Mouse (Mus musculus) MEL (cell line): ENCODE measurements around the gene Cdk5r2. TPM values are rescaled to one million over a fixed set of nuclear protein-coding genes. Genes with fewer than 3 reads are reported as not detected.

Source experiments
- DNase-seq: peaks from one replicate; pipeline ENCODE4 v3.0.0; 2011; ENCODE audit warnings: low read depth, low spot score
- H3K27ac ChIP-seq: 2 replicates; pipeline ENCODE4 v1.5.1; 2012; ENCODE audit warnings: low read depth, mild to moderate bottlenecking, control low read depth, low read length, moderate library complexity; ENCODE audit not compliant: control insufficient read depth
- H3K27me3 ChIP-seq, 2 experiments: fragments of 150-350 bp in 1 of 2; sonication (generic) in 1 of 2; 2 replicates each; pipeline ENCODE4 v1.6.1; 2012; ENCODE audit warnings: low read length in 2 of 2, mild to moderate bottlenecking in 2 of 2, improper control_type of control experiment in 1 of 2, moderate library complexity in 1 of 2; ENCODE audit not compliant: insufficient read depth in 2 of 2, control insufficient read depth in 1 of 2
- H3K36me3 ChIP-seq, 2 experiments: 2 replicates each; pipeline ENCODE4 v1.6.1; 2012 to 2014; ENCODE audit warnings: low read length in 2 of 2, improper control_type of control experiment in 1 of 2, inconsistent platforms in 1 of 2, mild to moderate bottlenecking in 1 of 2; ENCODE audit not compliant: insufficient read depth in 2 of 2, control insufficient read depth in 1 of 2
- H3K4me1 ChIP-seq, 2 experiments: fragments of 150-350 bp in 1 of 2; sonication (generic) in 1 of 2; 2 replicates each; pipeline ENCODE4 v1.6.1; 2012; ENCODE audit warnings: low read length in 2 of 2, improper control_type of control experiment in 1 of 2, mild to moderate bottlenecking in 1 of 2; ENCODE audit not compliant: insufficient read depth in 2 of 2, control insufficient read depth in 1 of 2
- H3K4me3 ChIP-seq, 2 experiments: fragments of 150-350 bp in 1 of 2; sonication (generic) in 1 of 2; 2 replicates each; pipeline ENCODE4 v1.5.1; 2012; ENCODE audit warnings: low read depth in 2 of 2, low read length in 2 of 2, mild to moderate bottlenecking in 2 of 2, moderate library complexity in 2 of 2, control low read depth in 1 of 2, improper control_type of control experiment in 1 of 2; ENCODE audit not compliant: control insufficient read depth in 1 of 2, insufficient read depth in 1 of 2
- H3K79me2 ChIP-seq: 2 replicates; pipeline ENCODE4 v1.6.1; 2012; ENCODE audit warnings: mild to moderate bottlenecking, low read length, moderate library complexity; ENCODE audit not compliant: control insufficient read depth, poor library complexity, insufficient read depth
- H3K9ac ChIP-seq: 2 replicates; pipeline ENCODE4 v1.6.1; 2012; ENCODE audit warnings: low read depth, mild to moderate bottlenecking, control low read depth, low read length, moderate library complexity; ENCODE audit not compliant: control insufficient read depth, poor library complexity, severe bottlenecking
- H3K9me3 ChIP-seq: fragments of 150-350 bp; sonication (generic); replicated peaks from 2 replicates; pipeline ENCODE4 v1.6.1; 2012; ENCODE audit warnings: mild to moderate bottlenecking, low read length, improper control_type of control experiment, moderate library complexity; ENCODE audit not compliant: insufficient read depth
- BHLHE40 ChIP-seq: IDR thresholded peaks from 2 replicates; pipeline ENCODE4 v1.6.1; 2012; ENCODE audit warnings: low read depth, mild to moderate bottlenecking, inconsistent platforms, low read length, improper control_type of control experiment, borderline replicate concordance
- CHD2 ChIP-seq: IDR thresholded peaks from 2 replicates; pipeline ENCODE4 v1.6.1; 2011; ENCODE audit warnings: low read length, improper control_type of control experiment
- CTCF ChIP-seq, 3 experiments: IDR thresholded peaks in 2 of 3; conservative IDR thresholded peaks in 1 of 3; 2 replicates each; pipeline ENCODE4 v1.5.1; 2011 to 2012; ENCODE audit warnings: low read length in 3 of 3, low read depth in 2 of 3, mild to moderate bottlenecking in 2 of 3, improper control_type of control experiment in 1 of 3, inconsistent platforms in 1 of 3, mixed read lengths in 1 of 3, moderate library complexity in 1 of 3; ENCODE audit not compliant: control insufficient read depth in 1 of 3, insufficient read depth in 1 of 3, poor library complexity in 1 of 3, severe bottlenecking in 1 of 3
- ELF1 ChIP-seq: IDR thresholded peaks from 2 replicates; pipeline ENCODE4 v1.6.1; 2014; ENCODE audit warnings: low read depth, mild to moderate bottlenecking, inconsistent platforms, low read length, improper control_type of control experiment, moderate library complexity
- EP300 ChIP-seq, 2 experiments: IDR thresholded peaks; 2 replicates each; pipeline ENCODE4 v1.6.1; 2011; ENCODE audit warnings: improper control_type of control experiment in 2 of 2, low read length in 2 of 2, low read depth in 1 of 2, mild to moderate bottlenecking in 1 of 2
- JUND ChIP-seq: IDR thresholded peaks from 2 replicates; pipeline ENCODE4 v1.6.1; 2011; ENCODE audit warnings: low read depth, mild to moderate bottlenecking, improper control_type of control experiment, low read length
- KAT2A ChIP-seq: conservative IDR thresholded peaks from 2 replicates; pipeline ENCODE4 v1.6.1; 2012; ENCODE audit warnings: low read depth, low read length, improper control_type of control experiment, inconsistent platforms
- MAZ ChIP-seq: IDR thresholded peaks from 2 replicates; pipeline ENCODE4 v1.6.1; 2012; ENCODE audit warnings: low read depth, mild to moderate bottlenecking, inconsistent platforms, low read length, improper control_type of control experiment
- MXI1 ChIP-seq: IDR thresholded peaks from 2 replicates; pipeline ENCODE4 v1.6.1; 2011; ENCODE audit warnings: mild to moderate bottlenecking, low read depth, low read length, improper control_type of control experiment
- MYB ChIP-seq: IDR thresholded peaks from 2 replicates; pipeline ENCODE4 v1.6.1; 2011; ENCODE audit warnings: mild to moderate bottlenecking, low read depth, low read length, improper control_type of control experiment
- MYC ChIP-seq: IDR thresholded peaks from 2 replicates; pipeline ENCODE4 v1.6.1; 2011; ENCODE audit warnings: low read depth, mild to moderate bottlenecking, low read length, improper control_type of control experiment, moderate library complexity
- NELFE ChIP-seq: IDR thresholded peaks from 2 replicates; pipeline ENCODE4 v1.6.1; 2011; ENCODE audit warnings: low read depth, low read length, improper control_type of control experiment
- POLR2A ChIP-seq, 2 experiments: IDR thresholded peaks; 2 replicates each; pipeline ENCODE4 v1.6.1; 2011 to 2012; ENCODE audit warnings: low read length in 2 of 2, mild to moderate bottlenecking in 2 of 2, control low read depth in 1 of 2, improper control_type of control experiment in 1 of 2, low read depth in 1 of 2, moderate library complexity in 1 of 2; ENCODE audit not compliant: control insufficient read depth in 1 of 2, insufficient read depth in 1 of 2, poor library complexity in 1 of 2
- POLR2AphosphoS5 ChIP-seq: IDR thresholded peaks from 2 replicates; pipeline ENCODE4 v1.6.1; 2012; ENCODE audit warnings: low read depth, borderline replicate concordance, mild to moderate bottlenecking, inconsistent platforms, low read length, moderate library complexity, mixed read lengths
- RCOR1 ChIP-seq: IDR thresholded peaks from 2 replicates; pipeline ENCODE4 v1.6.1; 2012; ENCODE audit warnings: low read depth, mild to moderate bottlenecking, inconsistent platforms, low read length, improper control_type of control experiment
- TAL1 ChIP-seq: IDR thresholded peaks from 2 replicates; pipeline ENCODE4 v1.6.1; 2012; ENCODE audit warnings: mild to moderate bottlenecking, inconsistent platforms, low read length, moderate library complexity, mixed read lengths
- TBP ChIP-seq: IDR thresholded peaks from 2 replicates; pipeline ENCODE4 v1.8.0; 2011; ENCODE audit warnings: low read depth, low read length, improper control_type of control experiment
- USF1 ChIP-seq: IDR thresholded peaks from 2 replicates; pipeline ENCODE4 v1.6.1; 2014; ENCODE audit warnings: low read depth, mild to moderate bottlenecking, inconsistent platforms, low read length, improper control_type of control experiment, moderate library complexity
- USF2 ChIP-seq, 2 experiments: IDR thresholded peaks; 2 replicates each; pipeline ENCODE4 v1.6.1; 2011 to 2012; ENCODE audit warnings: improper control_type of control experiment in 2 of 2, low read length in 2 of 2, borderline replicate concordance in 1 of 2, inconsistent platforms in 1 of 2, low read depth in 1 of 2, mild to moderate bottlenecking in 1 of 2; ENCODE audit not compliant: insufficient read depth in 1 of 2
- ZC3H11A ChIP-seq: IDR thresholded peaks from 2 replicates; pipeline ENCODE4 v1.6.1; 2012; ENCODE audit warnings: low read depth, mild to moderate bottlenecking, inconsistent platforms, low read length, improper control_type of control experiment
- ZKSCAN1 ChIP-seq: IDR thresholded peaks from 2 replicates; pipeline ENCODE4 v1.6.1; 2012; ENCODE audit warnings: low read depth, mild to moderate bottlenecking, inconsistent platforms, low read length, improper control_type of control experiment, moderate library complexity
- ZMIZ1 ChIP-seq: IDR thresholded peaks from 2 replicates; pipeline ENCODE4 v1.6.1; 2012; ENCODE audit warnings: low read depth, mild to moderate bottlenecking, inconsistent platforms, low read length, improper control_type of control experiment, moderate library complexity
- polyA plus RNA-seq, 2 experiments: library from polyadenylated mRNA; stranded (reverse) in 1 of 2; unstranded in 1 of 2; fragments of >175 nt in 1 of 2; fragments of >200 nt in 1 of 2; gene quantifications; 2 replicates each; pipeline versions ENCODE4 v1.2.1 to v1.2.4; 2012; ENCODE audit warnings: low replicate concordance in 2 of 2, low read depth in 1 of 2; ENCODE audit not compliant: insufficient read length in 2 of 2, insufficient read depth in 1 of 2, missing spikeins in 1 of 2
- total RNA-seq: library from RNA; depleted of rRNA; stranded (reverse); fragments of 300-350 nt; gene quantifications from 2 replicates; pipeline ENCODE4 v1.2.3, GENCODE M21; 2012

The Cdk5r2 gene
- total and polyA plus RNA-seq, 3 experiments: not detected

DNA sequence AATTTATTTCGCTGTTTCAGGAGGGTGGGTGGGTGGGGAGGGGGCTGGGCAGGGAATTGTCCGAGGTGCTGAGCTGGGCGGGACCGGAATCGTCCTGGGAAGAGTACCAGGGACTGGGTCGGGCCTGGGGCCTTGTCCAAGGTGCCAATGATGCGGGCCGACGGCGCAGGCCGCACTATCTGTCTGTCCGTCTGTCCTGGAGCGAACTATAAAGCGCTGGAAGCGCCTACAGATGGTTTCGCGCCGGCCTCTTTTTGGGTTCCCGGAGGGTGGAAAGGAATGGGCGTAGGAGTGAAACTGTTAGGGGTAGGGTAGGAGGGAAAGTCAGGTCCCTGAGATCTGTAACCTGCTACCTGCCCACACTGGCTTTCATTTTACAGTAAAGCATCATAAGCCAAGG, 2.5 kb downstream of the Cdk5r2 start:
- Histone ChIP-seq H3K27me3 (no peaks in the 10 kb centered on the region), H3K79me2 (no peaks in the 10 kb centered on the region), H3K36me3 (no peaks in the 10 kb centered on the region)
- DNase-seq: no peak
- no peak for TF ChIP-seq NELFE
- no peak for TF ChIP-seq RCOR1
- no peak for TF ChIP-seq USF1
- no peak for TF ChIP-seq CTCF (IDR thresholded peaks at IDR 0.05 in 2 of 3, conservative IDR thresholded peaks at IDR 0.05 in 1 of 3; ENCODE audit: control insufficient read depth in 1 of 3, insufficient read depth in 1 of 3, low read depth in 2 of 3, low read length in 3 of 3, poor library complexity in 1 of 3, severe bottlenecking in 1 of 3)
- no peak for TF ChIP-seq MXI1
- TF ChIP-seq ZKSCAN1: no peak
- no peak for TF ChIP-seq CHD2
- TF ChIP-seq POLR2AphosphoS5: no peak
- no peak for TF ChIP-seq ELF1
- TF ChIP-seq, all 39 proteins: peak for 0
- no peaks in the 10 kb centered on the region for H3K9me3 ChIP-seq
- H3K9ac ChIP-seq: no peak overlapping the region
- no peak overlapping the region for H3K27ac ChIP-seq
- H3K4me1 ChIP-seq: no peaks in the 10 kb centered on the region
- H3K4me3 ChIP-seq: no peak overlapping the region

DNA sequence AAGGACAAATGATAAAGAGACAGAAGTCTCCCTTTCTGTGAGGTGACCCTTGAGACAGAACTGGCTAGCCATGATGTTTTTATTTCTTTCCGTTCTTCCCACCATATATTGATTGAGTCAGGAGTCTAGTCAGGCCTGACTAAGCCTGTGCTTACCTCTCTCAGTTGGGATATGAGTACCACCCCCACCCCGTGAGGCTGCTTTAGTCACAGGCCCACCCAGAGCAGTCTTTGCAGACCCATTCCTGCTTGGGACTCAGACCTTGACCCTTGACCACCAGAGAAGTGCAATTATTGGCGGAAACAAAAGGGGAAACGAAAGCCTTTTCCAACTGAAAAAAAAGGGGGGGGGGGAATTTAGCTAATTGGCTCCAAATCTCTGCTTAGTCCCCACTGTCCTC, 2.9 kb downstream of the Cdk5r2 start:
- Histone ChIP-seq H3K36me3 (no peaks in the 10 kb centered on the region), H3K79me2 (no peaks in the 10 kb centered on the region), H3K27me3 (no peaks in the 10 kb centered on the region), H3K27ac (no peak overlapping the region), H3K4me1 (no peaks in the 10 kb centered on the region), H3K9ac (no peak overlapping the region), H3K9me3 (no peaks in the 10 kb centered on the region), H3K4me3 (no peak overlapping the region)
- TF ChIP-seq EP300 (IDR thresholded peaks at IDR 0.05; ENCODE audit: low read depth in 1 of 2, low read length in 2 of 2) (no peak), KAT2A (no peak), BHLHE40 (no peak), USF2 (IDR thresholded peaks at IDR 0.05; ENCODE audit: borderline replicate concordance in 1 of 2, insufficient read depth in 1 of 2, low read depth in 1 of 2, low read length in 2 of 2) (no peak), ZC3H11A (no peak), JUND (no peak)
- no peak for DNase-seq

DNA sequence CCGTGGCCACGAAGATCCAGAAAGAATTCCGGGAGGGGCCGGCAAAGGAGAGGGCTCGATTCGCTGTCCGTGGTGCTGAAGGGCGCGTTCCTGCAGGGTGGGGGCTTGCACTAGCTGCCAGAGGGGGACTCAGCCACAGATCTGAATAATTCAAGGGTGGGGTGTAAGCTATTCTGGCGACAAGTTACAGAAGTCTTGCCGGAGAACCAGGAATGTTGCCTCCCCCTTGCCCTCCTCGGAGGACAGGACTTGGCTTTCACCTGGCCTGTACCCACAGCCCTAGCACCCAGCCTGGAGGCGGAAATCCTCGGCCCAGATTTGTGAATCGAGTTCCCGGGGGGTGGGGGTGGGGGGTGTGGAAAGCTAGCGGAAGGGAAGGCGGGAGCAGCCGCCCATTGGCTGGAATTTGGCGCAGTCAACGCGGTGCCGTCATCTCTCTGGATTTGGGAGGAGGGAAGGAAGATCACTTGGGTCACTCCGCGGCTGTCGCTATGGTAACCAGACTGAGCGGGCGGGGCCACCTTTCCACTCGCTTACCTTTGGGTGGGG, 3.5 kb downstream of the Cdk5r2 start:
- no peak for TF ChIP-seq MYC
- TF ChIP-seq CHD2: no peak
- no peak for TF ChIP-seq BHLHE40
- no peak for TF ChIP-seq MYB
- TF ChIP-seq MXI1: no peak
- TF ChIP-seq TAL1: no peak
- no peak for TF ChIP-seq MAZ
- no peak for TF ChIP-seq POLR2A (IDR thresholded peaks at IDR 0.05; ENCODE audit: control insufficient read depth in 1 of 2, insufficient read depth in 1 of 2, low read depth in 1 of 2, low read length in 2 of 2, poor library complexity in 1 of 2)
- TF ChIP-seq ZMIZ1: no peak
- TF ChIP-seq JUND: no peak
- TF ChIP-seq EP300 (IDR thresholded peaks at IDR 0.05; ENCODE audit: low read depth in 1 of 2, low read length in 2 of 2): no peak
- no peak for TF ChIP-seq USF1
- TF ChIP-seq TBP: no peak
- TF ChIP-seq USF2 (IDR thresholded peaks at IDR 0.05; ENCODE audit: borderline replicate concordance in 1 of 2, insufficient read depth in 1 of 2, low read depth in 1 of 2, low read length in 2 of 2): no peak
- Histone ChIP-seq H3K36me3 (no peaks in the 10 kb centered on the region), H3K27me3 (no peaks in the 10 kb centered on the region), H3K27ac (no peak overlapping the region), H3K4me3 (no peak overlapping the region), H3K9me3 (no peaks in the 10 kb centered on the region), H3K9ac (no peak overlapping the region), H3K79me2 (no peaks in the 10 kb centered on the region), H3K4me1 (no peaks in the 10 kb centered on the region)
- peak; percentile 16 for DNase-seq
